Mouse (Mus musculus): ENCODE measurements around the gene Alas2. TPM values are rescaled to one million over a fixed set of nuclear protein-coding genes. Genes with fewer than 3 reads are reported as not detected.

Gene Alas2
- polyA plus RNA-seq, 1 experiment from 2014 or later: 54.3 TPM

DNA sequence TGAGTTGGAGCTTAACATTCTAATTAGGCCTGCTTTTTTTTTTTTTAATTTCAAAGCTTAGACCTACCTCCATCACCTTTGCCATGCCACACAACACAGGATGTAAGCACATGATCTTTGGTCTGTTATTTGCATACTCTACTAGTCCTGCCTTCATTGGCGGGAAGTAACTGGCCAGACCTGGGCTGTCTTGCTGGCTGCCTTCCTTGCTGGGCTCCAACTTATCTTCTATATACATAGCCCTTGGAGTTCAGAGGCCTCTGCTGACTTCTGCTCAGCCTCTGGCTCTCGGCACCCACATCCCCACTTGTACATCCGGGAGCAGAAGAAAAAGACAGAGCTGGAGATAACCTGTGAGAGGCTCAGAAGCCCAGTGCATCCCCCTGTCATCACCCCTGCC lies 47.0 kb downstream of the Alas2 start:
- Histone ChIP-seq H3K27me3 (ENCODE audit: control insufficient read depth, insufficient read depth, low read length) (no peaks in the 10 kb centered on the region), H3K9me3 (ENCODE audit: control insufficient read depth, low read length) (no peaks in the 10 kb centered on the region), H3K4me1 (ENCODE audit: control insufficient read depth, insufficient read depth, low read length) (no peaks in the 10 kb centered on the region), H3K4me2 (no peak overlapping the region), H3K27ac (ENCODE audit: low read depth, low read length) (no peak overlapping the region), H3K36me3 (ENCODE audit: control insufficient read depth, insufficient read depth, low read length) (no peaks in the 10 kb centered on the region), H3K4me3 (ENCODE audit: low read depth, low read length) (no peak overlapping the region), H3K9ac (ENCODE audit: low read length) (no peak overlapping the region)
- DNase-seq (ENCODE audit: low spot score, missing footprints) (no peak), ATAC-seq (ENCODE audit: low FRiP score) (no peak)
- 79% methylated on average over 3 of the region's 3 CpGs for WGBS

GRCm38 (mm10) chrX:150595016-150595760 lies 48.0 kb downstream of the Alas2 start:
- ATAC-seq (ENCODE audit: low FRiP score) (no peak), DNase-seq (ENCODE audit: low spot score, missing footprints) (no peak)
- no peak overlapping the region for H3K4me2 ChIP-seq
- H3K27ac ChIP-seq (ENCODE audit: low read depth, low read length): no peak overlapping the region
- no peak overlapping the region for H3K4me3 ChIP-seq (ENCODE audit: low read depth, low read length)
- H3K9me3 ChIP-seq (ENCODE audit: control insufficient read depth, low read length): no peaks in the 10 kb centered on the region
- H3K27me3 ChIP-seq (ENCODE audit: control insufficient read depth, insufficient read depth, low read length): no peaks in the 10 kb centered on the region
- WGBS: 82% methylated on average over 9 of the region's 9 CpGs
- H3K9ac ChIP-seq (ENCODE audit: low read length): no peak overlapping the region
- no peaks in the 10 kb centered on the region for H3K36me3 ChIP-seq (ENCODE audit: control insufficient read depth, insufficient read depth, low read length)
- H3K4me1 ChIP-seq (ENCODE audit: control insufficient read depth, insufficient read depth, low read length): no peaks in the 10 kb centered on the region

- Histone ChIP-seq H3K4me3 (ENCODE audit: low read depth, low read length) (no peak overlapping the region), H3K4me1 (ENCODE audit: control insufficient read depth, insufficient read depth, low read length) (no peaks in the 10 kb centered on the region), H3K27ac (ENCODE audit: low read depth, low read length) (no peak overlapping the region), H3K27me3 (ENCODE audit: control insufficient read depth, insufficient read depth, low read length) (no peaks in the 10 kb centered on the region), H3K9me3 (ENCODE audit: control insufficient read depth, low read length) (no peaks in the 10 kb centered on the region), H3K9ac (ENCODE audit: low read length) (no peak overlapping the region), H3K36me3 (ENCODE audit: control insufficient read depth, insufficient read depth, low read length) (no peaks in the 10 kb centered on the region), H3K4me2 (no peak overlapping the region)
- DNase-seq (ENCODE audit: low spot score, missing footprints) (no peak), ATAC-seq (ENCODE audit: low FRiP score) (no peak)
- 82% methylated on average over 2 of the region's 2 CpGs for WGBS
Measured at GRCm38 (mm10) chrX:150598882-150599281, 51.7 kb downstream of the Alas2 start.

Small RNAs within 50 kb of the gene (microRNA-seq; reads per million reads assigned to microRNA genes)
- not detected for gene Mir3620

Other genes with a start within 250 kb of the Alas2 start
- gene Tmem29, start 88.2 kb upstream of the Alas2 start, polyA plus RNA-seq (2014; fragmentation: Nextera tagmentation; extraction: Ambion mirVana): 44.8 and 48.5 TPM in 2 replicates
- gene Pfkfb1, start 40.9 kb downstream of the Alas2 start, polyA plus RNA-seq (2014; fragmentation: Nextera tagmentation; extraction: Ambion mirVana): 6.4 and 6.6 TPM in 2 replicates
- gene Apex2, start 42.5 kb downstream of the Alas2 start, polyA plus RNA-seq (2014; fragmentation: Nextera tagmentation; extraction: Ambion mirVana): 20.2 and 21.1 TPM in 2 replicates
- 40.0 and 43.6 TPM in 2 replicates for gene Tro, start 110.2 kb downstream of the Alas2 start, polyA plus RNA-seq (2014; fragmentation: Nextera tagmentation; extraction: Ambion mirVana)